Mouse (Mus musculus) embryonic fibroblast, embryonic 13.5 days (primary cell): ENCODE results near the gene Gm1043. TPM values are rescaled to one million over a fixed set of nuclear protein-coding genes. Genes with fewer than 3 reads are reported as not detected.

ENCODE experiments used
- H3K27ac ChIP-seq: 2 replicates; pipeline ENCODE4 v1.5.1; 2012; ENCODE audit warnings: low read length, control low read depth, inconsistent platforms; ENCODE audit not compliant: insufficient read depth
- H3K4me1 ChIP-seq: 2 replicates; pipeline ENCODE4 v1.6.1; 2011; ENCODE audit warnings: low read length; ENCODE audit not compliant: control insufficient read depth, insufficient read depth
- H3K4me3 ChIP-seq: 2 replicates; pipeline ENCODE4 v1.5.1; 2011; ENCODE audit warnings: mild to moderate bottlenecking, control low read depth, low read length; ENCODE audit not compliant: insufficient read depth
- CTCF ChIP-seq: IDR thresholded peaks from 2 replicates; pipeline ENCODE4 v1.5.1; 2011; ENCODE audit warnings: mild to moderate bottlenecking, control low read depth, low read length, moderate library complexity, borderline replicate concordance; ENCODE audit not compliant: insufficient read depth
- POLR2A ChIP-seq: IDR thresholded peaks from 2 replicates; pipeline ENCODE4 v1.6.1; 2011; ENCODE audit warnings: low read depth, mild to moderate bottlenecking, control low read depth, low read length, moderate library complexity
- polyA plus RNA-seq: library from polyadenylated mRNA; stranded (reverse); fragments of >200 nt; gene quantifications from 2 replicates; pipeline ENCODE4 v1.2.4, GENCODE M21; 2011; ENCODE audit warnings: low read depth; ENCODE audit not compliant: missing spikeins, insufficient read length

Gene Gm1043
- polyA plus RNA-seq, 1 experiment: not detected

DNA sequence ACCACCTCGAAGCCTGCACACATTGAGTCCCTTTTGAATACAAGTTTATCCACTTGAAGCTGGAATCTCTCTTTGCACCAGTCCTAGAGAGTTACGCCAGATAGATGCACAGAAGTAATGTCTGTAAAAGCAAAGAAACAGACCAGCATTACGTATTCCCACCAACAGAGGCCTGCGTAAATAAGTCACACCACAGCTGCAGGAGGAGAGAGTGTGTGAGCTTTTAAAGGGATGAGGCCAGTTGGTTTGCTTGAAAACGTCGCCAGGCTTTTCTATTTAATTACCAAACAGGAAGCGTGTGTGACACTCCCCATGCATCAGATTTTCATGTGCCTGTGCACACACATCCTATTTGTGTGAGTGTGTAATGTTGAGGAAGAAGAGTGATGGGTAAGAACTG is 99.4 kb downstream of the Gm1043 start:
- Histone ChIP-seq H3K27ac (no peak overlapping the region), H3K4me1 (no peaks in the 10 kb centered on the region), H3K4me3 (no peak overlapping the region)
- TF ChIP-seq CTCF (no peak), POLR2A (no peak)

DNA sequence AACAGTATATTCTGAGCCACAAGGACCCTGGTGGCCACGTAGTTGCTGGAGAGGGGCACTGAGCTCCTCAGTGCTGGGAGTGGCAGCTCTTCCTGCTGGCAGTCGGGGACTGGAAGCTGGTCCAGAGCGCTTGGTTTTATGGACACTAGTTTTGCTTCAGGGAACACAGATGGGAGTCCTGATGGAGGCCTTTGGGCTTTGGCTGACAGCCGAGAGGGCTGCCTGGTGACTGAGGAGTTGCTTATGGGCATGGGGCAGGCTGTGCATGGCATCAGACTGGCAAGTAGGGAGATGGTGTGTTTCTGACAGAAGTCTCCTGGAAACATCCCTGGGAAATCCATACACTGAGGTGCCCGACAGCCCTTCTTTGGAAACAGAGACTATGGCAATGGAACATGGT is 105.2 kb downstream of the Gm1043 start:
- Histone ChIP-seq H3K4me1 (no peaks in the 10 kb centered on the region), H3K27ac (no peak overlapping the region), H3K4me3 (no peak overlapping the region)
- TF ChIP-seq POLR2A (no peak), CTCF (no peak)

DNA sequence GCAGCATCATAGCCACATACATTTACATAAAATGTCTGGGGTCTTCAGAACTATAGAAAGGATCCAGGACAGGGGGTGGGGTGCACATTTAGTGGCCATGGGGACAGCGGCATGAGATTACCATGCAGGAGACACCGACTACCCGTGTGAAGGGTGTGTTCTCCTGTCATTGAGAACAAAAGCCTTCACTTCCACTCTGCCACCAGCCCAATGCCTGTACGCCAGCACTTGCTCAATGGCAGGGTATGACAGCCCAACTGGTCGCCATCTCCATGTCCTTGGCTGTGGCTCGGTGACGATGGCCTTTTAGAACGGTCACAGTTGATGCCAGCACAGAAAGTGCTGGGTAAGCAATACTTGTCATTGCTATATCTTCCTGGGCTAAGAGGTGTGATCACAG is 111.0 kb downstream of the Gm1043 start:
- H3K27ac ChIP-seq: no peak overlapping the region
- peaks cover 2% of the 10 kb centered on the region; the same call in 1 of the 2 replicates for H3K4me1 ChIP-seq
- TF ChIP-seq CTCF: no peak
- TF ChIP-seq POLR2A: no peak
- no peak overlapping the region for H3K4me3 ChIP-seq

DNA sequence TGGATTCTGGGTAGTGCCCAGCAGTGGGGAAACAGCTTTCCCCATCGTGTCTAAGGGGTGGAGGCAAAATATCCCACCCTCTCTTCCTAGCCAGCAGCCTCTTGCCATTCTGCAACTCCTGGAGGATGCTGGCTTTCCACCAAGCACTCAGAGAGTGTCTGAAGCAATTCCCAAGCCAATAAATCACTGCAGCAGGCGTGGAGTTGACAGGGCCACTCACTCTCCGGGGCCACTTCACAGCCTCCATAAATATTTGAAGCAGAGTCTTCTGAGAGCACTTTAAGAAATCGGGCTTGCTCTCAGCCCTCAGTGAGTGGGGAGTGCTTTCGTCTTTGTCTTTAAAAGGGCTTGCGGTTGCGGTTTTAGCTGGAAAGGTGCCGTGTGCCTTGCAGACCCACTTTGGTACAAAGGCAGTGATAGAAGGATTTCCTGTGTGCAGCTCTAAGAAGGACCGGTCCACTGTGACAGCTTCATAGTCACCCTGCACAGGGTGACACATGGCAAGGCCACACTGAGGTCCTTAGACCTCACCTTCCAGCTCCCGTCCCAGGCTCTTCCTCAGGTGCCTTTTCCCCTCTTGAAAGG is 111.6 kb downstream of the Gm1043 start:
- no peak for TF ChIP-seq POLR2A
- no peak for TF ChIP-seq CTCF
- Histone ChIP-seq H3K4me1 (peaks cover 2% of the 10 kb centered on the region; the same call in 1 of the 2 replicates), H3K27ac (no peak overlapping the region), H3K4me3 (no peak overlapping the region)

DNA sequence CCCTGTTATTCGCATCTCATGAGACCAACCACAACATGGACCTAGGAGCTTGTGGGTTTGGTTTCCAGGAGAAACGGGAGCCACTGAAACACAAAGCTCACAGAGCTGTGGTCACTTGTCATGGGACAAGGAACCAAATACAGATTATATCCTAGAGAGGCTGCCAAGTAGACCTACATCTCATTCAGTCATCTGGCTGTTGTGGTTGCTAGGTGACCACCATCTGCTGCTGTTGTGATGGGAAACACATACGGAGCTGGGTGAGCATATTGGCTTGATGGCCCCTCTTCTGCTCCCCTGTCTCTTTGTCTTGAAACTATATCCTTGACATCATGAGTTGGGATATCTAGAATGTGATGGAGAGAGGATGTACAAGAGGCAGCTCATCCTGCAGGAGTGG is 112.3 kb downstream of the Gm1043 start:
- no peak overlapping the region for H3K4me3 ChIP-seq
- TF ChIP-seq POLR2A (no peak), CTCF (no peak)
- peaks cover 2% of the 10 kb centered on the region; the same call in 1 of the 2 replicates for H3K4me1 ChIP-seq
- no peak overlapping the region for H3K27ac ChIP-seq

DNA sequence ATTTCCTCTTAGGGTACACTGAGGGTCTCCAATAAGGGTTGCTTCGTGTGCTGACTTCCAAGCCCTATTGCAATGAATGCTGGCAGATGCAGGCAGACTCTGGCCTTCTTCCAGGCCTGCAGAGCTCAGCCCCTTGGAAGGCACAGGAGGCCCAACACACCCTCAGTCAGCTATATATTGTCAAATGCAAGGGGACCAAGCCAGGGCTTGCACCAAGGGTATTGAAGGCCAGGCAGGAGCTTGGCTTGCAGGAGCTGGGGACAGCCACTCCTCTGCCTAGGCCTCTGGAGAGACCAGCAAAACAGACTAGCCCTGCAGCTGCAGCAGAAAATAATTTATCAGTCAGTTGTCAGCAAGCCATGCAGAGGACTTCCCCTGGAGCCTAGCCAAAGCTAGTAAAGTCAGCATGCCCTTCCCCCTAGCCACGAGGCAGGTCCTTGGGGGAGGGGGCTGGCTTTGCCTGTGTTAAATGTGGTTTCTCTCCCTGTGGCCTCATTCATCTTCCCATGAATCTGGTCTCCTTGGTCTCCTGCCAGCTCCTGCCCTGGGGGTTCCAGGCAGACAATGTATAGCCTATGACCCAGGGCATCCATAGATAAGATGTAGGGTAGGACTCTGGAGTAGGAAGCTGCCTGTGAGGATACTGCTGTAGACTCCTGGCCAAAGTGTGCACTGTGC is 113.0 kb downstream of the Gm1043 start:
- H3K4me1 ChIP-seq: peaks cover 2% of the 10 kb centered on the region; the same call in 1 of the 2 replicates
- H3K4me3 ChIP-seq: no peak overlapping the region
- no peak for TF ChIP-seq CTCF
- no peak for TF ChIP-seq POLR2A
- no peak overlapping the region for H3K27ac ChIP-seq

DNA sequence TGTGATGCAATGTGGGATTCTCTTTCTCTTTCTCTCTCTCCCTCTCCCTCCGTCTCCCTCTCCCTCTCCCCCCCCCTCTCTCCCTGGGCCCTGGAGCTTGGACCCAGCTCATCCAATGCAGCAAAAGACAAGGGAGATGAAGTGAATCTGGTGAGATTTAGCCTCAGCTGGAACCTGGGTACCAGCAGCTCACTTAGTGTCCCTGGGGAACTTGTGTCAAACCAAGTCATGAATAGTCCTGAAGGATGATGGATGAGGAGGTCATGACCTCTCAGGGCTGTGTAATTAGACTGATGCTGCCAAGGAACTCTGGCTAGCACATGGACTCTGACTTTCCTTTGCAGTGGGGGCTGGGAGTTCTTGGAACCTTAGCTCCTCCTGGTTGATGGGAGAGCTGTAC is 117.1 kb downstream of the Gm1043 start:
- no peak overlapping the region for H3K4me3 ChIP-seq
- no peak overlapping the region for H3K27ac ChIP-seq
- H3K4me1 ChIP-seq: peaks cover 2% of the 10 kb centered on the region; the same call in 1 of the 2 replicates
- TF ChIP-seq POLR2A: no peak
- no peak for TF ChIP-seq CTCF

DNA sequence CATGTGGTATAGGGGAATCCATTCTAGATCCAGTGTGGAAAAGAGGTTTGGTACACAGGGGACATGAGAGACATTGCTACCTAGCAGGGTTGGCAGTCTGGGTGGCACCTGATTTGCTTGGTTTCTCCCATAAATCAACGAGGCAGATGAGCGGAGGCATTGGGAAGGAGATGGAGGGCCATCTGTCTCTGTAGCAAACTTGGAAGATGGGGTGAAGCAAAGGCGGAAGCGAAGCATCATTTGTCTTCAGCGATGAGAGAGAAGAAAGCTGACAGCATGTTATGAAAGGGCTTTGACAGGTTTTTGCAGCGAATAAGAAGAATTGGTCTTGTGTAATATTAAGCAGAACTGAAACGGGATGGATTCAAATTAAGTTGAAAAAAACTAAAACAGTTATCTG is 119.7 kb downstream of the Gm1043 start:
- Histone ChIP-seq H3K4me3 (no peak overlapping the region), H3K4me1 (no peaks in the 10 kb centered on the region), H3K27ac (no peak overlapping the region)
- TF ChIP-seq CTCF: no peak

DNA sequence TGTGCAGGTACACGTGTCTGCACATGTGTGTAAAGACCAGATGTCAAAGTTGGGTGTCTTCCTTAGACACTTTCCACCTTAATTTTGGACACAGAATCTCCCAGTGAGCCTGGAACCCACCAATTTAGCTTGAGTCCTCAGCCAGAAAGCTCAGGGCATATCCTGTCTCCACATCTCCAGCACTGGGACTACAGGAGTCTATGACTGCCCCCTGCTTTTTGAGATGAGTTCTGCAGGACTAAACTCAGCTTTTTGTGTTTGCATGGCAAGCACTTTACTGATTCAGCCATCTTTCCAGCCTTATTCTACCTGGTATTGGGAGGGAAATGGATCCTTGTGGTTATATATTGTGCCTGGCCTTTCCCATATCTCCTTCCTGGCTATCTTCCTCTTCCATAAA is 120.2 kb downstream of the Gm1043 start:
- Histone ChIP-seq H3K4me3 (no peak overlapping the region), H3K4me1 (no peaks in the 10 kb centered on the region), H3K27ac (no peak overlapping the region)
- no peak for TF ChIP-seq CTCF
- TF ChIP-seq POLR2A: no peak

DNA sequence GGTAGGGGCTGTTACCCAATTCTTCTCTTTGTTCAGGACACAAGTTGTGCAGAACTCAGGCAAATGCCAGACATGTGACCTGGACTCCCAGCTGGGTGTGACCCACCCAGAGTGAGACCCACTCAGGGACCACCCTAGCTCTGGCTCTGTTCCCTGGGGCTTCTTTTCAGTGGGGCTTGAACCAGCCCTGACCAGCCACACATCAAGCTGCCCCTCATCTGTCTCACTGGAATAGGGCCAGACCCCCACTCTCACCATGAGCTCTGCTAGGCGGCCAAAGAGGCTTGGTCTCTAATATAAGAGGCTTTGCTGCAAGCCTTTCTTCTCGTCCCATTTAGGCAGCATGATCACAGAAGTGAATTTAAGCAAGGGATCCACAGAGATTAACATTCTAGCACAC is 121.2 kb downstream of the Gm1043 start:
- TF ChIP-seq POLR2A: no peak
- TF ChIP-seq CTCF: no peak
- Histone ChIP-seq H3K4me1 (no peaks in the 10 kb centered on the region), H3K4me3 (no peak overlapping the region), H3K27ac (no peak overlapping the region)
